Mouse (Mus musculus): Measurements from ENCODE around the gene Sf3b3.
"Not testable (repeated sequence)": the region's sequence is repeated elsewhere in the genome, so short reads cannot be mapped to it uniquely, and the experiment has no call there.

Gene Sf3b3

GRCm38 (mm10) chr8:110790270-110790669, 56.3 kb downstream of the Sf3b3 start:
- in situ Hi-C loops (cut with MboI; ENCODE audit: low pct_unique_long_range_greater_than_20kb in 1 of 2, low sequenced_read_pairs in 2 of 2, unreplicated experiment in 1 of 2) = no loop called here

- in situ Hi-C loops (cut with MboI; ENCODE audit: low pct_unique_long_range_greater_than_20kb in 1 of 2, low sequenced_read_pairs in 2 of 2, unreplicated experiment in 1 of 2) = no loop called here
These were observed 57.0 kb downstream of the Sf3b3 start for GRCm38 (mm10) chr8:110789571-110789970.

GRCm38 (mm10) chr8:110788981-110789380, 57.6 kb downstream of the Sf3b3 start:
- in situ Hi-C loops (cut with MboI; ENCODE audit: low pct_unique_long_range_greater_than_20kb in 1 of 2, low sequenced_read_pairs in 2 of 2, unreplicated experiment in 1 of 2) = no loop called here

GRCm38 (mm10) chr8:110787411-110787954, 59.1 kb downstream of the Sf3b3 start:
- in situ Hi-C loops (cut with MboI; ENCODE audit: low pct_unique_long_range_greater_than_20kb in 1 of 2, low sequenced_read_pairs in 2 of 2, unreplicated experiment in 1 of 2) = no loop called here

- in situ Hi-C loops (cut with MboI; ENCODE audit: low pct_unique_long_range_greater_than_20kb in 1 of 2, low sequenced_read_pairs in 2 of 2, unreplicated experiment in 1 of 2) = no loop called here
These were observed 59.7 kb downstream of the Sf3b3 start for GRCm38 (mm10) chr8:110786934-110787333.

- in situ Hi-C loops (cut with MboI; ENCODE audit: low pct_unique_long_range_greater_than_20kb in 1 of 2, low sequenced_read_pairs in 2 of 2, unreplicated experiment in 1 of 2) = not testable (repeated sequence)
These were observed 60.1 kb downstream of the Sf3b3 start for GRCm38 (mm10) chr8:110786501-110786900.

- in situ Hi-C loops (cut with MboI; ENCODE audit: low pct_unique_long_range_greater_than_20kb in 1 of 2, low sequenced_read_pairs in 2 of 2, unreplicated experiment in 1 of 2) = no loop called here
These were observed 61.2 kb downstream of the Sf3b3 start for GRCm38 (mm10) chr8:110785366-110785765.

- in situ Hi-C loops (cut with MboI; ENCODE audit: low pct_unique_long_range_greater_than_20kb in 1 of 2, low sequenced_read_pairs in 2 of 2, unreplicated experiment in 1 of 2) = no loop called here
These were observed 66.5 kb downstream of the Sf3b3 start for GRCm38 (mm10) chr8:110779924-110780718.

- in situ Hi-C loops (cut with MboI; ENCODE audit: low pct_unique_long_range_greater_than_20kb in 1 of 2, low sequenced_read_pairs in 2 of 2, unreplicated experiment in 1 of 2) = no loop called here
These were observed 70.3 kb downstream of the Sf3b3 start for GRCm38 (mm10) chr8:110776335-110776734.

- in situ Hi-C loops (cut with MboI; ENCODE audit: low pct_unique_long_range_greater_than_20kb in 1 of 2, low sequenced_read_pairs in 2 of 2, unreplicated experiment in 1 of 2) = no loop called here
These were observed 70.9 kb downstream of the Sf3b3 start for GRCm38 (mm10) chr8:110775721-110776120.

- in situ Hi-C loops (cut with MboI; ENCODE audit: low pct_unique_long_range_greater_than_20kb in 1 of 2, low sequenced_read_pairs in 2 of 2, unreplicated experiment in 1 of 2) = no loop called here
These were observed 71.3 kb downstream of the Sf3b3 start for GRCm38 (mm10) chr8:110775316-110775715.

GRCm38 (mm10) chr8:110774725-110775124, 71.9 kb downstream of the Sf3b3 start:
- in situ Hi-C loops (cut with MboI; ENCODE audit: low pct_unique_long_range_greater_than_20kb in 1 of 2, low sequenced_read_pairs in 2 of 2, unreplicated experiment in 1 of 2) = no loop called here

GRCm38 (mm10) chr8:110774047-110774446, 72.5 kb downstream of the Sf3b3 start:
- in situ Hi-C loops (cut with MboI; ENCODE audit: low pct_unique_long_range_greater_than_20kb in 1 of 2, low sequenced_read_pairs in 2 of 2, unreplicated experiment in 1 of 2) = no loop called here

- in situ Hi-C loops (cut with MboI; ENCODE audit: low pct_unique_long_range_greater_than_20kb in 1 of 2, low sequenced_read_pairs in 2 of 2, unreplicated experiment in 1 of 2) = no loop called here
These were observed 74.1 kb downstream of the Sf3b3 start for GRCm38 (mm10) chr8:110772452-110772851.

- in situ Hi-C loops (cut with MboI; ENCODE audit: low pct_unique_long_range_greater_than_20kb in 1 of 2, low sequenced_read_pairs in 2 of 2, unreplicated experiment in 1 of 2) = no loop called here
These were observed 79.3 kb downstream of the Sf3b3 start for GRCm38 (mm10) chr8:110767261-110767660.

- in situ Hi-C loops (cut with MboI; ENCODE audit: low pct_unique_long_range_greater_than_20kb in 1 of 2, low sequenced_read_pairs in 2 of 2, unreplicated experiment in 1 of 2) = no loop called here
These were observed 81.9 kb downstream of the Sf3b3 start for GRCm38 (mm10) chr8:110764671-110765070.

GRCm38 (mm10) chr8:110761988-110762387, 84.6 kb downstream of the Sf3b3 start:
- in situ Hi-C loops (cut with MboI; ENCODE audit: low pct_unique_long_range_greater_than_20kb in 1 of 2, low sequenced_read_pairs in 2 of 2, unreplicated experiment in 1 of 2) = no loop called here

- in situ Hi-C loops (cut with MboI; ENCODE audit: low pct_unique_long_range_greater_than_20kb in 1 of 2, low sequenced_read_pairs in 2 of 2, unreplicated experiment in 1 of 2) = no loop called here
These were observed 85.4 kb downstream of the Sf3b3 start for GRCm38 (mm10) chr8:110761185-110761584.

GRCm38 (mm10) chr8:110760280-110760940, 86.2 kb downstream of the Sf3b3 start:
- in situ Hi-C loops (cut with MboI; ENCODE audit: low pct_unique_long_range_greater_than_20kb in 1 of 2, low sequenced_read_pairs in 2 of 2, unreplicated experiment in 1 of 2) = no loop called here

Measured in mouse embryonic stem cell (cell line).